Mouse (Mus musculus): ENCODE measurements around the gene Dnajc19.

The Dnajc19 gene

DNA sequence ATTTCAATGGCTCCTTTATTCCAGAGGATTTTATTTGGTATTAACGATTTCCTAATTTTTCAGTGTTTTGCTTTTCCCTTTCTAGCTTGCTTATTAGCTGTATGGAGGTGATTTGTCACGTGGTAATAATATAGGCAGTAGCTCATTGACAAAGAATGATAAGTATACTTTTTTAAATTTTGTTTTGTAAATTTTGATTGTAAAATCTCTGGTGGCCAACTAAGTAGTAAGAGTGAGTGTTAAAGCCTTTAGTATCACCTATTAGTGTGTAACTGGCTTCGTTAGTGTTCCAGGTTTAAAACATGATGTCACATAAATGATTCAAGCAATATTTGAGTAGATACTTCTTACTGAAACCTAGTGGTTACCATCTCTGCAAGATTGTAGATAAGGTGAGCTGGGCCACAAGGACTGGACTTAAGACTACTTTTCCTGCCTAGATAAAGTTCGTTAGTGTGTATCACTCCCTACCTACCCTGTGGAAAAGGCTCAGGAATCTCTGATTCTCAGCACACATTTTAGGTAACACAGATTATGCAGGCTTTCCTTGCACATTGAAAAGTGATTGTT, 59.8 kb downstream of the Dnajc19 start:
- DNase-seq: no peak

DNA sequence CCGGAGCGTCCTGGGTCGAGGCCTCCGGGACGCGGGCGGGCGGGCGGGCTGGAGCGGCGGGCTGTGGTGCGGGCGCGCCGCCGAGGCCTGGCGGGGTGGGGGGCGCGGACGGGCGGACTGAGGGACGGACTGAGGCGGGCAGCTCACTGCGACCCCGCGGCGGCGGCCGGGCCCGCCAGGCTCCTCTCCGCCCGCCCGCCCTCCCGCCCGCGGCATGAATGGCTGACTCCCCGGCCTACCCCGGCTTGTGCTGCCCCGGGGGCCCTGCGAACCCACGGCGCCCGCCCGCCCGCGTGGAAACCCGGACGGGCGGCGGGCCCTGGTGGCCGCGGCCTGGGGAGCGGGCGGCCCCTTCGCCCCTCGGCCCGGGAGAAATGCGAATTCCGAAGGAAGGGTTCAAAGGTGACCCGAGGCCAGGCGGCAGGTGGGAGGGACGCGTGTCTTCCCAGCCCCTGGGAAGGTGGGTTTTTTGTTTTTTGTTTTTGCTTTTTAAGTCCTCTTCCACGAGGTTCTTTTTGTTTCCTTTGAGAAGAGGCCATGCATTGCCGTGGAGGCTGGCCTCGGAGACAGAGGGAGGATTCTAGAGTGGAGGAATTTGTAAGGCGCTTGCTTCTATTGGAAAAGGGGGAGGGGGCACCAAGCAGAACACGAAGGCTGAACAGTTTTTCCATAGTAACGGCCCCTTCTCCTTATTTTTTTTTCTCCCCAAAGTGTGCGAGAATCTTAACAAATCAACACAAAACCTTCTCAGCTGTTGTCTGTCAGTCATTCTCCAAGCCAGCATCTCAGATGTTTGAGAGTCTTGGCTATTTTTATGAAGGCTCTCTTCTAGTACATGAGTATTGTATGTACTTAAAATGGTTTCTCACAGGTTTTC, 60.5 kb downstream of the Dnajc19 start:
- DNase-seq: peak; percentile 27

DNA sequence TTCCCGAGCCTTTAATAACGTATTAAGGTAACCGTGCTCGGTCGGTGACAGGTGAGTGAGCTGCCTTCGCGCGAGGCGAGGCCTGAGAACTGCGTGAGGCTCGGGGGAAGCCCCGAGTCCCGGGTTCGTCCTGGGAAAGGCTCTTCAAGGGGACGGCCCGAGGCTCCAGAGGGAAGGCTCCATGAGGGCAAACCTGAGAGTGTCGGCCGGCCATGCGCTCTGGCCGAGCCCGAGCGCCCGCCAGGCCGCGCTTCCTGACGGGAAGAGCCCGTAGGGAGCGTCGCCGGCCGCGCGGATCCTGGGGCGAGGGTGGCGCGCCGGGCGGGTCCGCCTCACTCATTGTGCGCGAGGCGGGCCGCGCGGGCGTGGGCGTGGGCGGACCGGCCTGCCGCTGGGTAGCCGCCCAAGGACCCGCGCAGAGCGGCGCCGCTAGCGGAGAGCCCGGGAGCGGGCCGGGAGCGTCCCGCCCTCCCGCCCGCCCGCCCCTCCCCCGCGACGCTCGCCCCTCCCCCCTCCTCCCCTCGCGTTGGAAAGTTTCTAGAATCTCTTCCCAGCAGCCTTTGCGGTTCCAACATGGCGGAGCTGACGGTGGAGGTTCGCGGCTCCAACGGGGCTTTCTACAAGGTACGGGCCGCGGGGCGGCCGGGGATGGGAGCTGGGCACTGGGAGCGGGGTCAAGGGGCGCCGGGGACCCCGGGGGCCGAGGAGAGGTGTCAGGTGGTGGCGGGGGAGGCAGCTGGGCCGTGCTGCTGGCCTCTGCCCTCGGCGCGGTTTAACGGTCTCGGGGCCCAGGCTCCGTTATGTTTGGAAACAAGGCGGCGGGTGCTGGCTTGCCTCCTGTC, 61.4 kb downstream of the Dnajc19 start, which contains the start of gene Fxr1:
Gene Fxr1, plus strand, starts transcription at position 404 of the 842 bp plus-strand sequence.
- peak; percentile 87 for DNase-seq

DNA sequence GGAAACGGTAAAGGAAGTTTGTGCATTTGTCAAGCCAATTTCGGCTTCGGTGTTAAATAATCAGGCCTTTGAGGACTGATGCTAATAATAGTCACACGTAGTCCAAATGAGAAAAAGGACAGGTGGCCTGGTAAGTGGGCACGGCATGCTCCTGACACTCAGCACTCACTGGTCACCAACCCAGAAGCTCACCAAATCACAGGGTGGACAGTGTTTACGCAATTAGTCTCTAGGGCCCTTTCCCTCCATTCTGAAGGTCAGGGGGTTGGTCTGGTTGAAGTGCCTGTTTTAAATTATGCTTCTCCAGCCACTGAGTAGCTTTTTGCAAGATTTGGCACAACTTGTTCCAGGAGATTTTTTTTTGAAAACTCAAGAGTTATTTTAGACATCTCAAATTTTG, 72.9 kb downstream of the Dnajc19 start:
- no peak for DNase-seq

GRCm38 (mm10) chr3:34007611-34008010, 73.5 kb downstream of the Dnajc19 start:
- no peak for DNase-seq

- no peak for DNase-seq
Observed at GRCm38 (mm10) chr3:34006824-34007223, 74.3 kb downstream of the Dnajc19 start.

- no peak for DNase-seq
Observed at GRCm38 (mm10) chr3:34006301-34006700, 74.8 kb downstream of the Dnajc19 start.
